Mouse (Mus musculus) spleen, adult 10 weeks (tissue): ENCODE measurements around the gene Catsper3. TPM values are rescaled to one million over a fixed set of nuclear protein-coding genes. Genes with fewer than 3 reads are reported as not detected.

ENCODE experiments used
- polyA plus RNA-seq: library from polyadenylated mRNA; stranded (reverse); fragments of 350-450 nt; fragmentation: Illumina TruSeq; extraction: RNeasy Lipid Tissue Mini Kit (QIAGEN cat#74804); gene quantifications from one replicate; pipeline ENCODE4 v1.2.3, GENCODE M21; 2015; ENCODE audit warnings: low replicate concordance; ENCODE audit not compliant: insufficient read depth

The Catsper3 gene
- polyA plus RNA-seq: not detected

DNA sequence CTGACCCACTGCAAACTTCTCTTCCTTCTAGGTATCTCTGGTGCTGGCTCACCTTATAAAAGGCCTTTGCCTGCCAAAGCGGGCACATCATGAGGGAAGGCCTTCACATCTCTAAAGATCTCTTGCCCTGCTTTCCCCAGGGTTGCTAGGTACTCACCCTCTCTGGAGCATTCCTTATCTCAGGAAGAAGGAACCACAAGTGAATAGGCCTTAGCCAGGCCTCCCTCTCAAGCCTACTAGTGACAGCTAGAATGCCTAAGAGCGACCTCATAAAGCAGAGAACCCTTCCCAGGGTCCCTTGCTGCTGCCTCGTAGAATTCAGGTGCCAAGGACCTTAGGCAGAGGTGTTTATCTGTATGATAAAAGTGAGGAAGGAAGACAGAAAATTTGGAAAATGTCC is at the start of gene Catsper3:
Gene Catsper3, plus strand, starts transcription at position 301 of the 400 bp plus-strand sequence.

GRCm38 (mm10) chr13:55836142-55836625 is 51.8 kb downstream of the Catsper3 start, which contains the start of gene Pitx1:
Gene Pitx1 (minus strand): TSS chr13:55836192.

Other genes with a start within 250 kb of the Catsper3 start
- gene Ddx41, start 247.9 kb upstream of the Catsper3 start, polyA plus RNA-seq: 33.1 TPM
- 63.6 TPM for gene Fam193b, start 213.4 kb upstream of the Catsper3 start, polyA plus RNA-seq
- gene Tmed9, start 210.8 kb upstream of the Catsper3 start, polyA plus RNA-seq: 85.5 TPM
- 15.3 TPM for gene B4galt7, start 184.7 kb upstream of the Catsper3 start, polyA plus RNA-seq
- 43.9 TPM for gene Caml, start 161.6 kb upstream of the Catsper3 start, polyA plus RNA-seq
- gene Ddx46, start 149.5 kb upstream of the Catsper3 start, polyA plus RNA-seq: 126 TPM
- 88.3 TPM for gene B230219D22Rik, start 91.4 kb upstream of the Catsper3 start, polyA plus RNA-seq
- gene Txndc15, start 69.9 kb upstream of the Catsper3 start, polyA plus RNA-seq: 47.8 TPM
- 37.6 TPM for gene Pcbd2, start 57.2 kb upstream of the Catsper3 start, polyA plus RNA-seq
- gene Pitx1, start 51.6 kb downstream of the Catsper3 start, polyA plus RNA-seq: not detected